Mouse (Mus musculus): ENCODE results near the gene Cdkn3. TPM values are rescaled to one million over a fixed set of nuclear protein-coding genes. Genes with fewer than 3 reads are reported as not detected.

The Cdkn3 gene
- polyA plus RNA-seq, 2 experiments = 41.1 to 135 TPM

GRCm38 (mm10) chr14:46779217-46779616, 18.9 kb downstream of the Cdkn3 start:
- no peak overlapping the region for H3K27ac ChIP-seq
- 88% methylated on average over 7 of the region's 7 CpGs for WGBS (ENCODE audit: insufficient replicate concordance)
- peaks cover 43% of the 10 kb centered on the region for H3K36me3 ChIP-seq (replicated peaks; ENCODE audit: control insufficient read depth, insufficient read depth, low read depth)
- DNase-seq (ENCODE audit: low read depth in 3 of 3, low spot score in 3 of 3) = no peak
- H3K27me3 ChIP-seq (ENCODE audit: control insufficient read depth, insufficient read depth, low read length) = no peaks in the 10 kb centered on the region
- H3K9me3 ChIP-seq (ENCODE audit: control insufficient read depth, low read length) = peaks cover 8% of the 10 kb centered on the region
- no peak for TF ChIP-seq EP300 (IDR thresholded peaks at IDR 0.05; ENCODE audit: low read depth)
- peak; percentile 70 for TF ChIP-seq CTCF (IDR thresholded peaks at IDR 0.05; ENCODE audit: low read depth)
- no peak for ATAC-seq (ENCODE audit: insufficient read depth)
- H3K4me2 ChIP-seq (ENCODE audit: low read depth) = no peak overlapping the region
- H3K4me1 ChIP-seq (replicated peaks; ENCODE audit: control insufficient read depth in 2 of 2, insufficient read depth in 2 of 2, low read length in 1 of 2) = no peaks in the 10 kb centered on the region
- no peak overlapping the region for H3K9ac ChIP-seq (replicated peaks)
- no peak overlapping the region for H3K4me3 ChIP-seq (ENCODE audit: insufficient read depth in 1 of 2, low read depth in 2 of 2, low read length in 2 of 2)

GRCm38 (mm10) chr14:46781086-46781485, 20.7 kb downstream of the Cdkn3 start:
- H3K36me3 ChIP-seq (replicated peaks; ENCODE audit: control insufficient read depth, insufficient read depth, low read depth) = peaks cover 39% of the 10 kb centered on the region

GRCm38 (mm10) chr14:46782187-46782828, 22.0 kb downstream of the Cdkn3 start:
- peaks cover 31% of the 10 kb centered on the region for H3K36me3 ChIP-seq (replicated peaks; ENCODE audit: control insufficient read depth, insufficient read depth, low read depth)
- no peak for ATAC-seq (ENCODE audit: insufficient read depth)
- H3K9me3 ChIP-seq (ENCODE audit: control insufficient read depth, low read length) = peaks cover 8% of the 10 kb centered on the region
- no peak for TF ChIP-seq EP300 (IDR thresholded peaks at IDR 0.05; ENCODE audit: low read depth)
- DNase-seq (ENCODE audit: low read depth in 3 of 3, low spot score in 3 of 3) = no peak
- H3K27ac ChIP-seq = no peak overlapping the region
- H3K4me1 ChIP-seq (replicated peaks; ENCODE audit: control insufficient read depth in 2 of 2, insufficient read depth in 2 of 2, low read length in 1 of 2) = peaks cover 7 to 9% of the 10 kb centered on the region in 2 experiments
- H3K4me3 ChIP-seq (ENCODE audit: insufficient read depth in 1 of 2, low read depth in 2 of 2, low read length in 2 of 2) = no peak overlapping the region
- no peaks in the 10 kb centered on the region for H3K27me3 ChIP-seq (ENCODE audit: control insufficient read depth, insufficient read depth, low read length)
- 82% methylated on average over 8 of the region's 8 CpGs for WGBS (ENCODE audit: insufficient replicate concordance)
- no peak overlapping the region for H3K4me2 ChIP-seq (ENCODE audit: low read depth)
- no peak overlapping the region for H3K9ac ChIP-seq (replicated peaks)

More at GRCm38 (mm10) chr14:46781086-46781485, 20.7 kb downstream of the Cdkn3 start:
- TF ChIP-seq EP300 (IDR thresholded peaks at IDR 0.05; ENCODE audit: low read depth) (no peak), CTCF (IDR thresholded peaks at IDR 0.05; ENCODE audit: low read depth) (no peak)
- ATAC-seq (ENCODE audit: insufficient read depth) (no peak), DNase-seq (ENCODE audit: low read depth in 3 of 3, low spot score in 3 of 3) (no peak)
- H3K4me2 ChIP-seq (ENCODE audit: low read depth) = no peak overlapping the region
- H3K27ac ChIP-seq = no peak overlapping the region
- H3K9ac ChIP-seq (replicated peaks) = no peak overlapping the region
- peaks cover 0 to 2% of the 10 kb centered on the region in 2 experiments; a peak in 2 of 4 replicates for H3K4me1 ChIP-seq (replicated peaks; ENCODE audit: control insufficient read depth in 2 of 2, insufficient read depth in 2 of 2, low read length in 1 of 2)
- H3K4me3 ChIP-seq (ENCODE audit: insufficient read depth in 1 of 2, low read depth in 2 of 2, low read length in 2 of 2) = no peak overlapping the region
- 78% methylated on average over 7 of the region's 7 CpGs for WGBS (ENCODE audit: insufficient replicate concordance)
- peaks cover 8% of the 10 kb centered on the region for H3K9me3 ChIP-seq (ENCODE audit: control insufficient read depth, low read length)
- no peaks in the 10 kb centered on the region for H3K27me3 ChIP-seq (ENCODE audit: control insufficient read depth, insufficient read depth, low read length)

GRCm38 (mm10) chr14:46783327-46783926, 23.1 kb downstream of the Cdkn3 start:
- Histone ChIP-seq H3K36me3 (replicated peaks; ENCODE audit: control insufficient read depth, insufficient read depth, low read depth) (peaks cover 21% of the 10 kb centered on the region), H3K4me2 (ENCODE audit: low read depth) (no peak overlapping the region), H3K9me3 (ENCODE audit: control insufficient read depth, low read length) (peaks cover 8% of the 10 kb centered on the region), H3K27me3 (ENCODE audit: control insufficient read depth, insufficient read depth, low read length) (no peaks in the 10 kb centered on the region), H3K9ac (replicated peaks) (no peak overlapping the region), H3K4me3 (ENCODE audit: insufficient read depth in 1 of 2, low read depth in 2 of 2, low read length in 2 of 2) (no peak overlapping the region), H3K27ac (no peak overlapping the region), H3K4me1 (replicated peaks; ENCODE audit: control insufficient read depth in 2 of 2, insufficient read depth in 2 of 2, low read length in 1 of 2) (peaks cover 7 to 9% of the 10 kb centered on the region in 2 experiments)
- ATAC-seq (ENCODE audit: insufficient read depth) (no peak), DNase-seq (ENCODE audit: low read depth in 3 of 3, low spot score in 3 of 3) (no peak)
- WGBS (ENCODE audit: insufficient replicate concordance) = 85% methylated on average over 10 of the region's 10 CpGs
- TF ChIP-seq EP300 (IDR thresholded peaks at IDR 0.05; ENCODE audit: low read depth) = no peak
- no peak for TF ChIP-seq CTCF (IDR thresholded peaks at IDR 0.05; ENCODE audit: low read depth)

- 78% methylated on average over 5 of the region's 5 CpGs for WGBS (ENCODE audit: insufficient replicate concordance)
- no peaks in the 10 kb centered on the region for H3K27me3 ChIP-seq (ENCODE audit: control insufficient read depth, insufficient read depth, low read length)
- no peak for ATAC-seq (ENCODE audit: insufficient read depth)
- no peak overlapping the region for H3K4me2 ChIP-seq (ENCODE audit: low read depth)
- no peak overlapping the region for H3K4me3 ChIP-seq (ENCODE audit: insufficient read depth in 1 of 2, low read depth in 2 of 2, low read length in 2 of 2)
- H3K36me3 ChIP-seq (replicated peaks; ENCODE audit: control insufficient read depth, insufficient read depth, low read depth) = peaks cover 3% of the 10 kb centered on the region; the same call in 1 of the 2 replicates
- no peak for DNase-seq (ENCODE audit: low read depth in 3 of 3, low spot score in 3 of 3)
- no peak overlapping the region for H3K9ac ChIP-seq (replicated peaks)
- H3K27ac ChIP-seq = no peak overlapping the region
- no peaks in the 10 kb centered on the region for H3K9me3 ChIP-seq (ENCODE audit: control insufficient read depth, low read length)
- TF ChIP-seq EP300 (IDR thresholded peaks at IDR 0.05; ENCODE audit: low read depth) = no peak
- no peak for TF ChIP-seq CTCF (IDR thresholded peaks at IDR 0.05; ENCODE audit: low read depth)
- peaks cover 17 to 24% of the 10 kb centered on the region in 2 experiments for H3K4me1 ChIP-seq (replicated peaks; ENCODE audit: control insufficient read depth in 2 of 2, insufficient read depth in 2 of 2, low read length in 1 of 2)
These were observed 24.9 kb downstream of the Cdkn3 start for GRCm38 (mm10) chr14:46785247-46785646.
